In the genomic region with DNA sequence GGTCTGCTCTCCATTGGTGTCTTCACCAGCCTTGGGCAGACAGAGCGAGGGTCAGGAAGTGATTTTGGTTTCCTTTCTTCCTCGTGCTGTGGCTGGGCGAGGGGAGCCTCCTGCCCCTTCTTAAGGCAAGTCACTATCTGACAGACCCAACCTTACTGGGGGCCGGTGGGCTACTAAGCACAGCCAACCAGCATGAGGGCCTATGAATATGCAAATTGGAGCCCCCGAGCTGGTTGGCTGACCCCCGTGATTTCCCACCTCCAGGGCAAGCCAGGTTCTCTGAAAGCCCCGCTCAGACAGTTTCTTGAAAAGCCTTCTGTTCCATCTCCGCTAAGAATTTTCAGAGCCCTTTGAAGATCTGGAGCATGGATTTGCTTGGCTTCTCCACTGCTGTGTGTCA, we compare ENCODE assay signal across 9 mouse cellular contexts. TPM values are rescaled to one million over a fixed set of nuclear protein-coding genes. Genes with fewer than 3 reads are reported as not detected.
DNase-seq lines count a peak whose midpoint lies in the region; ATAC-seq lines count a peak whose summit lies in the region.
"Had no signal": no experiment of that assay in that cellular context is flagged by ENCODE, and none has a peak within 500 bp of the region (broad histone marks: within the 10 kb centered on the region; RNA-seq: fewer than 3 reads in every experiment).

No protein-coding gene starts in this region.

- H3K27ac ChIP-seq in liver, embryonic 11.5 days (ENCODE audit: low read depth, low read length), result no peak overlapping the region
- no peak overlapping the region for H3K27ac ChIP-seq in midbrain, embryonic 13.5 days

- H3K4me2 ChIP-seq in liver, embryonic 11.5 days, result peak overlapping the region; percentile 53
- H3K4me2 ChIP-seq in midbrain, embryonic 13.5 days (replicated peaks), result 0 out of 2 replicates have a peak overlapping the region, but pooled peaks have one; percentile 2

- no peaks in the 10 kb centered on the region for H3K27me3 ChIP-seq in liver, embryonic 11.5 days (replicated peaks; ENCODE audit: control insufficient read depth, insufficient read depth, low read length)
- H3K27me3 ChIP-seq in midbrain, embryonic 13.5 days, result no peaks in the 10 kb centered on the region

- no peak for DNase-seq in liver, embryonic 11.5 days (ENCODE audit: low spot score)
- DNase-seq in liver, result no peak
- DNase-seq in embryo, embryonic 11 days, result peak; percentile 68
- no peak for DNase-seq in adrenal gland, adult 2 months
- DNase-seq in gastrocnemius, postnatal 4 days (ENCODE audit: low spot score in 2 of 2), result no peak
- DNase-seq: cerebellum, adult 8-10 months; heart, postnatal 10 days had no signal

- H3K9me3 ChIP-seq in liver, embryonic 11.5 days (ENCODE audit: control insufficient read depth, low read length), result no peaks in the 10 kb centered on the region
- H3K9me3 ChIP-seq in midbrain, embryonic 13.5 days, result no peaks in the 10 kb centered on the region

- no peak for ATAC-seq in liver, embryonic 11.5 days (replicated peaks; ENCODE audit: low FRiP score)
- ATAC-seq in hematopoietic stem cell, adult 5-6 weeks (replicated peaks in 1 of 2; ENCODE audit: insufficient read depth in 1 of 2, low FRiP score in 2 of 2, low TSS enrichment in 1 of 2, low read depth in 1 of 2, poor library complexity in 2 of 2, severe bottlenecking in 2 of 2), result peak; percentile 29 to 40; a peak in 2 of 4 replicates
- ATAC-seq in midbrain, embryonic 13.5 days, result no peak

- 3% methylated on average over 8 of the region's 8 CpGs for WGBS in liver, embryonic 11.5 days
- 4% methylated on average over 8 of the region's 8 CpGs for WGBS in midbrain, embryonic 13.5 days

- H3K9ac ChIP-seq in liver, embryonic 11.5 days (ENCODE audit: low read depth, low read length), result no peak overlapping the region
- H3K9ac ChIP-seq in midbrain, embryonic 13.5 days (replicated peaks), result no peak overlapping the region

- no peaks in the 10 kb centered on the region for H3K36me3 ChIP-seq in liver, embryonic 11.5 days (ENCODE audit: control insufficient read depth, insufficient read depth, low read length)
- no peaks in the 10 kb centered on the region for H3K36me3 ChIP-seq in midbrain, embryonic 13.5 days

- no peak overlapping the region for H3K4me3 ChIP-seq in liver, embryonic 11.5 days (ENCODE audit: low read depth, low read length)
- no peak overlapping the region for H3K4me3 ChIP-seq in midbrain, embryonic 13.5 days (replicated peaks)

- peaks cover 16% of the 10 kb centered on the region for H3K4me1 ChIP-seq in liver, embryonic 11.5 days (replicated peaks; ENCODE audit: control insufficient read depth, insufficient read depth, low read length)
- peaks cover 15% of the 10 kb centered on the region for H3K4me1 ChIP-seq in midbrain, embryonic 13.5 days (replicated peaks)

RNA-seq across cellular contexts. Expression of a gene that starts 4.3 kb away (rescaled TPM):
- 3.8 and 4.3 TPM in 2 replicates for polyA plus RNA-seq in liver, embryonic 11.5 days (2014; fragmentation: Nextera tagmentation; extraction: Ambion mirVana)
- total RNA-seq in hematopoietic stem cell, adult 5-6 weeks (2017), result 1.7 and 3.2 TPM in 2 replicates
- 1.8 and 2.8 TPM in 2 replicates for polyA plus RNA-seq in midbrain, embryonic 13.5 days (2015; fragmentation: Nextera tagmentation; extraction: Ambion mirVana)
- 1 to 10 TPM; 3.2 to 5.3 TPM for total RNA-seq in adrenal gland, adult 2 months (2021)
- 2.6 and 2.8 TPM in 2 replicates for polyA plus RNA-seq in adrenal gland, adult 2 months (2012; rRNA removed)
- total RNA-seq in gastrocnemius, postnatal 4 days (2021), result 1 to 10 TPM; 3.2 to 4.7 TPM

RNA-seq across cellular contexts. Expression of a gene that starts 4.3 kb away (rescaled TPM):
- polyA plus RNA-seq in liver, embryonic 11.5 days (2014; fragmentation: Nextera tagmentation; extraction: Ambion mirVana), result 139 and 143 TPM in 2 replicates
- 161 and 171 TPM in 2 replicates for total RNA-seq in hematopoietic stem cell, adult 5-6 weeks (2017)
- 98.6 and 104 TPM in 2 replicates for polyA plus RNA-seq in midbrain, embryonic 13.5 days (2015; fragmentation: Nextera tagmentation; extraction: Ambion mirVana)
- 100 to 1,000 TPM; 347 to 398 TPM for total RNA-seq in adrenal gland, adult 2 months (2021)
- 107 and 114 TPM in 2 replicates for polyA plus RNA-seq in adrenal gland, adult 2 months (2012; rRNA removed)
- total RNA-seq in gastrocnemius, postnatal 4 days (2021), result 100 to 1,000 TPM; 248 to 258 TPM

RNA-seq across cellular contexts. Expression of a gene that starts 44.8 kb away (rescaled TPM):
- polyA plus RNA-seq in liver, embryonic 11.5 days (2014; fragmentation: Nextera tagmentation; extraction: Ambion mirVana), result 0.99 and 1.1 TPM in 2 replicates
- not detected in 2 replicates for total RNA-seq in hematopoietic stem cell, adult 5-6 weeks (2017)
- polyA plus RNA-seq in midbrain, embryonic 13.5 days (2015; fragmentation: Nextera tagmentation; extraction: Ambion mirVana), result 15.6 and 16.6 TPM in 2 replicates
- 1 to 10 TPM in 1 of 2 experiments, under 1 TPM in 1; 0.37 to 1.5 TPM for total RNA-seq in adrenal gland, adult 2 months (2021)
- 1.5 and 1.8 TPM in 2 replicates for polyA plus RNA-seq in adrenal gland, adult 2 months (2012; rRNA removed)
- total RNA-seq in gastrocnemius, postnatal 4 days (2021), result under 1 TPM; 0.47 to 0.49 TPM

Comparison
In these comparisons a context has a peak if more than half of its experiments do, and no peak if none do; other contexts are left out.
1. ATAC-seq: peak in hematopoietic stem cell, adult 5-6 weeks (2 of 2); none in liver, embryonic 11.5 days (single experiment) and midbrain, embryonic 13.5 days (single experiment).